Mouse (Mus musculus): ENCODE measurements around the gene Cd55.

DNA sequence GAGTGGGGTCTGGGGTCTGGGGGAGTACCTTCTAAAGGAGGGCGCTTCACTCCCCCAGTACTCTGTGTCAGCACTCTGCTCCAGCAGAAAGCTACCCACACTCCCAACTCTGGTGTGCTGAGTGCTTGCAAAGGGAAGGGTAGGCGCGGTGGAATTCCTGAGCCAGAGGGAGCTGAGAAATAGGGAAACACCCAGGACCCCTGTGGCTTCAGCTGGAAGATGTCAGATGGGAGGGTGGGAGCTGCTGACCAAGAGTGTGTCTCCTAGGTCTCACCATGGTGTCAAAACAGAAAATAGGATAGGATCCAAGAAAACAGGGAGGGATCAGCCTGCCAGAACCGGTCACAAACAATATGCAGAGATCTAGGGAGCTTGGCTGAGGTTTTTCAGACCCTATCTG is 323 bp upstream of the Cd55 start:
- no peak for TF ChIP-seq CTCF (IDR thresholded peaks at IDR 0.05; ENCODE audit: control insufficient read depth, insufficient read depth, insufficient replicate concordance, low read depth, low read length)
- no peak for TF ChIP-seq POLR2A (IDR thresholded peaks at IDR 0.05; ENCODE audit: control insufficient read depth, low read depth, low read length)
